ENCODE assay signal across 8 mouse cellular contexts in the genomic region with DNA sequence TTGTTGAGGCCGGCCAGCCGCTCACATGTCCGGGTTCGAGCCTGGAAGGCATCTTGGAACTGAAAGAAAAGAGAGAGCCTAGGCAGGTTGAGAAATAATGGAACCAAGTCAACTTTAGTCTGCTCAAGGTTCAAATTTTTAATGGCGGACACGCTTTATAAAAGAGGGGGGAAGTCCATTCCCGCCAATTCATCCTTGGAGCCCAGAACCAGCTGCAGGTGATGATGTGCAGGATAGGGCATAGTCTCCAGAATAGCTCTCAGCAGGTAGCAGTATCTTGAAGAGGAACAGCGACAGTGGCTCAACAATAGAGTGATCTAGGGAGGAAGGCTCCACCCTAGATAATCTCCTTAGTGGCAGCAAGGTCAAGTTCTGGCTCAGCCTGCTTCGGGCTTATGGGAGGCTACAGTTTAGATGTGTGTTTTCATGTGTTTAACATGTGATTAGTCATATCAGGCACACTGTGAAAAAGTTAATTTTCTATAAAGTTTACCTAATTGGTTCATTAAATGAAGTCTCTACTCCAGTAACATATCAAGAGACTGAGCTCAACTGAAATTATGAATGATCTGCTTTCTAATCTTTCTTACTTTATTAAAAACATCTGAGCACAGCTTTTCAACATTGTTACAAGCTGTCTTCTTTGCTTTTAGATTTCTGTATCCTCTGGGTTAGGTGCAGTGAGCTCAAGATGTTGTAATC. TPM values are rescaled to one million over a fixed set of nuclear protein-coding genes. Genes with fewer than 3 reads are reported as not detected.
DNase-seq lines count a peak whose midpoint lies in the region; ATAC-seq and TF ChIP-seq lines count a peak whose summit lies in the region.
"Not testable (repeated sequence)": the region's sequence is repeated elsewhere in the genome, so short reads cannot be mapped to it uniquely, and the experiment has no call there.

TSS of gene Actl6a (plus strand) at position 652 of the 702 bp plus-strand sequence.

- TF ChIP-seq POLR2A in testis, adult 2 months (IDR thresholded peaks at IDR 0.05; ENCODE audit: control insufficient read depth, low read depth, low read length) = not testable (repeated sequence)

- H3K36me3 ChIP-seq in embryonic facial prominence, embryonic 15.5 days; limb, embryonic 15.5 days; midbrain, embryonic 11.5 days (ENCODE audit: control insufficient read depth, insufficient read depth, low read length); testis, adult 2 months (ENCODE audit: control insufficient read depth, insufficient read depth, low read length): not testable (repeated sequence)

- not testable (repeated sequence) for H3K9me3 ChIP-seq in embryonic facial prominence, embryonic 15.5 days (replicated peaks); limb, embryonic 15.5 days; midbrain, embryonic 11.5 days (ENCODE audit: control insufficient read depth, low read length)

- H3K27me3 ChIP-seq in embryonic facial prominence, embryonic 15.5 days; limb, embryonic 15.5 days; midbrain, embryonic 11.5 days (ENCODE audit: control insufficient read depth, insufficient read depth, low read length); testis, adult 2 months (ENCODE audit: control insufficient read depth, insufficient read depth, low read length): not testable (repeated sequence)

- not testable (repeated sequence) for H3K27ac ChIP-seq in embryonic facial prominence, embryonic 15.5 days (replicated peaks); limb, embryonic 15.5 days; midbrain, embryonic 11.5 days (ENCODE audit: low read depth, low read length); testis, adult 2 months (ENCODE audit: control insufficient read depth, insufficient read depth, low read depth, low read length)

- ATAC-seq in embryonic facial prominence, embryonic 15.5 days (ENCODE audit: insufficient number of reproducible peaks, low FRiP score, low TSS enrichment, low read depth); hematopoietic stem cell, adult 5-6 weeks (replicated peaks in 1 of 2; ENCODE audit: insufficient read depth in 1 of 2, low FRiP score in 2 of 2, low TSS enrichment in 1 of 2, low read depth in 1 of 2, poor library complexity in 2 of 2, severe bottlenecking in 2 of 2); limb, embryonic 15.5 days (ENCODE audit: insufficient number of reproducible peaks, low FRiP score, low TSS enrichment, low read depth); midbrain, embryonic 11.5 days (ENCODE audit: low FRiP score): not testable (repeated sequence)

- H3K4me1 ChIP-seq in embryonic facial prominence, embryonic 15.5 days = peaks cover 10% of the 10 kb centered on the region
- not testable (repeated sequence) for H3K4me1 ChIP-seq in limb, embryonic 15.5 days; midbrain, embryonic 11.5 days (ENCODE audit: control insufficient read depth, insufficient read depth, low read length); testis, adult 2 months (ENCODE audit: control insufficient read depth, insufficient read depth, low read length)

- not testable (repeated sequence) for DNase-seq in adrenal gland, adult 18-20 months (ENCODE audit: low spot score in 2 of 2); gastrocnemius, postnatal 4 days (ENCODE audit: low spot score in 2 of 2); layer of hippocampus, adult 18-20 months (ENCODE audit: low spot score in 2 of 2); midbrain, embryonic 11.5 days (ENCODE audit: low spot score, missing footprints)

- H3K9ac ChIP-seq in embryonic facial prominence, embryonic 15.5 days; limb, embryonic 15.5 days; midbrain, embryonic 11.5 days (ENCODE audit: low read length): not testable (repeated sequence)

- 80% methylated on average over 9 of the region's 9 CpGs for WGBS in embryonic facial prominence, embryonic 15.5 days
- WGBS in limb, embryonic 15.5 days = 82% methylated on average over 9 of the region's 9 CpGs
- WGBS in midbrain, embryonic 11.5 days = 80% methylated on average over 9 of the region's 9 CpGs

- not testable (repeated sequence) for H3K4me2 ChIP-seq in embryonic facial prominence, embryonic 15.5 days (replicated peaks); limb, embryonic 15.5 days; midbrain, embryonic 11.5 days

- not testable (repeated sequence) for H3K4me3 ChIP-seq in embryonic facial prominence, embryonic 15.5 days (replicated peaks); limb, embryonic 15.5 days; midbrain, embryonic 11.5 days (ENCODE audit: low read depth, low read length); testis, adult 2 months (ENCODE audit: control insufficient read depth, low read depth, low read length)

- TF ChIP-seq CTCF in testis, adult 2 months (IDR thresholded peaks at IDR 0.05; ENCODE audit: control insufficient read depth, insufficient read depth, insufficient replicate concordance, low read depth, low read length) = not testable (repeated sequence)

RNA-seq across cellular contexts. Expression of gene Actl6a, which starts in this region (rescaled TPM):
- 10 to 100 TPM; 42.9 to 47.1 TPM for total RNA-seq in adrenal gland, adult 18-20 months (2021)
- polyA plus RNA-seq in embryonic facial prominence, embryonic 15.5 days (2015; fragmentation: Nextera tagmentation; extraction: Ambion mirVana) = 121 and 128 TPM in 2 replicates
- 10 to 100 TPM; 37.9 to 38.5 TPM for total RNA-seq in gastrocnemius, postnatal 4 days (2021)
- total RNA-seq in hematopoietic stem cell, adult 5-6 weeks (2017) = 86.2 and 86.5 TPM in 2 replicates
- 10 to 100 TPM; 16.3 to 17.3 TPM for total RNA-seq in layer of hippocampus, adult 18-20 months (2021)
- polyA plus RNA-seq in limb, embryonic 15.5 days (2015; fragmentation: Nextera tagmentation; extraction: Ambion mirVana) = 113 and 117 TPM in 2 replicates
- 262 and 280 TPM in 2 replicates for polyA plus RNA-seq in midbrain, embryonic 11.5 days (2014; fragmentation: Nextera tagmentation; extraction: Ambion mirVana)
- 55.2 and 55.4 TPM in 2 replicates for polyA plus RNA-seq in testis, adult 2 months (2012; rRNA removed)
